Mouse (Mus musculus) forebrain, embryonic 11.5 days (tissue): ENCODE results near the gene Atp1a2. TPM values are rescaled to one million over a fixed set of nuclear protein-coding genes. Genes with fewer than 3 reads are reported as not detected.

ENCODE experiments used
- ATAC-seq: fragments of 200-750 bp; cut with Nextera tagmentation; replicated peaks from 2 replicates; pipeline ENCODE4 v1.8.0; 2017; ENCODE audit warnings: moderate TSS enrichment; ENCODE audit not compliant: low FRiP score
- DNase-seq: peaks from one replicate; pipeline ENCODE4 v3.0.0-alpha.2; 2017; ENCODE audit warnings: low spot score
- H3K27ac ChIP-seq: fragments of 300-500 bp; sonication (generic); 2 replicates; pipeline ENCODE4 v1.5.1; 2014; ENCODE audit warnings: low read depth, low read length
- H3K27me3 ChIP-seq: fragments of 300-500 bp; sonication (generic); 2 replicates; pipeline ENCODE4 v1.6.1; 2014; ENCODE audit warnings: mild to moderate bottlenecking, low read length, mixed read lengths; ENCODE audit not compliant: control insufficient read depth, insufficient read depth
- H3K36me3 ChIP-seq: fragments of 300-500 bp; sonication (generic); 2 replicates; pipeline ENCODE4 v1.6.1; 2014; ENCODE audit warnings: mild to moderate bottlenecking, low read length, moderate library complexity, mixed read lengths; ENCODE audit not compliant: control insufficient read depth, insufficient read depth
- H3K4me1 ChIP-seq: fragments of 300-500 bp; sonication (generic); replicated peaks from 2 replicates; pipeline ENCODE4 v1.6.1; 2014; ENCODE audit warnings: low read length, mixed read lengths; ENCODE audit not compliant: control insufficient read depth, insufficient read depth
- H3K4me2 ChIP-seq: fragments of 300-500 bp; sonication (generic); 2 replicates; pipeline ENCODE4 v1.6.1; 2014; ENCODE audit warnings: low read depth, mild to moderate bottlenecking, low read length, moderate library complexity, mixed read lengths; ENCODE audit not compliant: severe bottlenecking
- H3K4me3 ChIP-seq: fragments of 300-500 bp; sonication (generic); 2 replicates; pipeline ENCODE4 v1.5.1; 2014; ENCODE audit warnings: low read depth, low read length
- H3K9ac ChIP-seq: fragments of 300-500 bp; sonication (generic); 2 replicates; pipeline ENCODE4 v1.6.1; 2014; ENCODE audit warnings: low read length
- H3K9me3 ChIP-seq: fragments of 300-500 bp; sonication (generic); 2 replicates; pipeline ENCODE4 v1.6.1; 2016; ENCODE audit warnings: low read length, mixed read lengths; ENCODE audit not compliant: control insufficient read depth
- WGBS: fragments of 180-500 bp; shearing (Covaris S2); extraction: QIAGEN DNeasy Blood & Tissue Kit; methylation state at CpG from one replicate; pipeline ENCODE4 v1.1.7; 2014; 5-methylcytosine and 5-hydroxymethylcytosine counted together
- polyA plus RNA-seq: library from polyadenylated mRNA; unstranded; fragments of >200 nt; fragmentation: Nextera tagmentation; extraction: Ambion mirVana; gene quantifications from 2 replicates; pipeline ENCODE4 v1.2.1, GENCODE M21; 2014

Gene Atp1a2
- 1.5 and 2.1 TPM in 2 replicates for polyA plus RNA-seq

- DNase-seq (no peak), ATAC-seq (peak; percentile 61)
- H3K36me3 ChIP-seq, result no peaks in the 10 kb centered on the region
- H3K4me1 ChIP-seq, result peaks cover 16% of the 10 kb centered on the region; the same call in 1 of the 2 replicates
- H3K9ac ChIP-seq, result peak within 1 kb of the TSS; percentile 20; the same call in 1 of the 2 replicates
- no peak within 1 kb of the TSS for H3K4me3 ChIP-seq
- 15% methylated on average over 16 of the region's 16 CpGs for WGBS
- H3K9me3 ChIP-seq, result no peaks in the 10 kb centered on the region
- H3K27ac ChIP-seq, result no peak within 1 kb of the TSS
- peak within 1 kb of the TSS; percentile 26; the same call in 1 of the 2 replicates for H3K4me2 ChIP-seq
- H3K27me3 ChIP-seq, result no peaks in the 10 kb centered on the region
These were observed at the start of gene Atp1a2 for GRCm38 (mm10) chr1:172297611-172298537. Gene Atp1a2, minus strand, starts transcription at chr1:172298064.

- no peaks in the 10 kb centered on the region for H3K36me3 ChIP-seq
- H3K4me2 ChIP-seq, result no peak overlapping the region
- H3K27ac ChIP-seq, result no peak overlapping the region
- no peaks in the 10 kb centered on the region for H3K9me3 ChIP-seq
- ATAC-seq (no peak), DNase-seq (no peak)
- 90% methylated on average over 12 of the region's 12 CpGs for WGBS
- H3K4me1 ChIP-seq, result peaks cover 33% of the 10 kb centered on the region
- H3K27me3 ChIP-seq, result no peaks in the 10 kb centered on the region
- H3K9ac ChIP-seq, result no peak overlapping the region
- H3K4me3 ChIP-seq, result no peak overlapping the region
These were observed 49.5 kb upstream of the Atp1a2 start for GRCm38 (mm10) chr1:172347382-172347781.

- Histone ChIP-seq H3K27me3 (no peaks in the 10 kb centered on the region; the same call in 1 of the 2 replicates), H3K4me3 (no peak overlapping the region), H3K4me2 (no peak overlapping the region), H3K9me3 (no peaks in the 10 kb centered on the region), H3K27ac (no peak overlapping the region), H3K4me1 (peaks cover 29% of the 10 kb centered on the region), H3K9ac (no peak overlapping the region), H3K36me3 (no peaks in the 10 kb centered on the region)
- DNase-seq (no peak), ATAC-seq (no peak)
- 90% methylated on average over 10 of the region's 10 CpGs for WGBS
These were observed 48.8 kb upstream of the Atp1a2 start for GRCm38 (mm10) chr1:172346707-172347106.

DNA sequence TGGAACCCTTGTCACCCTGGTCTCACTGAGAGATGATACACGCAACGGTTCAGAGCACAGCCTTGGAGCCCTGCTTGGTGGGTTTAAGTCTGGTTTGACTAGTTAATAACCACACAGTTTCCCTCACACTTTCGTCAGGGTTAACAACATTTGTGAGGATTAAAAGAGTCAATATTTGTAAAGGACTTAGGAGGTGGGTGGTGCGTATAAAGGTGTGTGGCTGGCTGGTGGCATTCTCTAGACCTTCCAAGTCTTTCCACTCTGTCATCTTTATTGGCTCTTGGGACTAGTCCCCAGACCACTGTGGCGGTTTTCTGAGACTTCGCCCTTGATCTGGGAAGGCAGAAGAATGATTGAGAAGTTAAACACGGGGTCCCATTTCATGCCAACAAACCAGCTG lies 47.0 kb upstream of the Atp1a2 start:
- ATAC-seq (no peak), DNase-seq (no peak)
- 92% methylated on average over 7 of the region's 7 CpGs for WGBS
- Histone ChIP-seq H3K4me1 (peaks cover 23% of the 10 kb centered on the region; the same call in 1 of the 2 replicates), H3K27me3 (peaks cover 3% of the 10 kb centered on the region), H3K9me3 (no peaks in the 10 kb centered on the region), H3K36me3 (no peaks in the 10 kb centered on the region), H3K4me2 (no peak overlapping the region), H3K4me3 (no peak overlapping the region), H3K27ac (no peak overlapping the region), H3K9ac (no peak overlapping the region)

DNA sequence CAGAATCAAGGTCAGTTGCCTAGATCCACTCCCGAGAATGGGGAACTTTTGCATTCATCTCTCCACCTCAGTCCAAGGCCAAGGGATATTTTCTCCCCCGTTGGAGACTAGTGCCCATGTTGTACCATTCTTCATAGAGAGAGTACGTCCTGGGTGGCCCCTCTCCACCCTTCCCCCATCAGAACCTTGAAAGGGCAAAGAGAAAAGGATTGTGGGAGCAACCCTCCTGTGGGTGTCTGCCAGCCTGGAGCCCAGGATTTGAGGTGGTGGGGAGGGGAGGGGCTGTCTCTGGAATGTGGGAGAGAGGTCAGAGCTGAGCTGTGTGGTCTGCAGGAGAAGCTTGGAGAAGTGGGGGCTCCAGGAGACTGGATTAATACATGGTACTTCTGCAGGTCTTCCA lies 46.0 kb upstream of the Atp1a2 start:
- DNase-seq (no peak), ATAC-seq (no peak)
- no peak overlapping the region for H3K9ac ChIP-seq
- no peak overlapping the region for H3K4me3 ChIP-seq
- H3K27ac ChIP-seq, result no peak overlapping the region
- no peaks in the 10 kb centered on the region for H3K36me3 ChIP-seq
- no peak overlapping the region for H3K4me2 ChIP-seq
- 45% methylated on average over 3 of the region's 3 CpGs for WGBS
- H3K4me1 ChIP-seq, result peaks cover 15% of the 10 kb centered on the region; the same call in 1 of the 2 replicates
- H3K27me3 ChIP-seq, result peaks cover 3% of the 10 kb centered on the region
- no peaks in the 10 kb centered on the region for H3K9me3 ChIP-seq

DNA sequence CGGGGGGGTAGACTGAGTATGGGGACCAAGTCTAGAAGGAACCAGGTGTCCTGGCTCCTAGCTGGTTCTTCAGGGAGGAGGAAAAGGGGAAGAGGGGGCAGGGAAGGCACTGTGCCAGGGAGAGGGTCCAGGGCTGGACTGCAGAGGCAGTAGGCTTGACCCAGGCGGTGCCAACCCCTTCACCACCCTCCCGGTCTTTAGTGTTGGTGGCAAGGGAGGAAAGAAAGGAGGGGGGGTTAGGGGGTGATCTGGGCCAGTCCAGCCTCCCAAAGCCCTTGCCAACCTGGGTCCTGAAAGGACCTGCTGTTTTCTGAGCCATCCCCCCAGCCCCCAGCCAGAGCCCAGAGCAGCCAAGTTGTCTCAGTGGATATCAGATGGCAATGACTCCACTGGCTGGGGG lies 44.9 kb upstream of the Atp1a2 start:
- WGBS, result 90% methylated on average over 3 of the region's 3 CpGs
- Histone ChIP-seq H3K9ac (no peak overlapping the region), H3K4me2 (no peak overlapping the region), H3K36me3 (no peaks in the 10 kb centered on the region), H3K27me3 (peaks cover 3% of the 10 kb centered on the region), H3K4me1 (peaks cover 12% of the 10 kb centered on the region; the same call in 1 of the 2 replicates), H3K27ac (no peak overlapping the region), H3K9me3 (no peaks in the 10 kb centered on the region), H3K4me3 (no peak overlapping the region)
- DNase-seq (no peak), ATAC-seq (no peak)

GRCm38 (mm10) chr1:172341386-172341785 lies 43.5 kb upstream of the Atp1a2 start:
- DNase-seq (no peak), ATAC-seq (no peak; the same call in 1 of the 2 replicates)
- H3K27ac ChIP-seq, result no peak overlapping the region
- H3K4me1 ChIP-seq, result peaks cover 12% of the 10 kb centered on the region; the same call in 1 of the 2 replicates
- 20% methylated on average over 10 of the region's 10 CpGs for WGBS
- H3K4me3 ChIP-seq, result peak overlapping the region; percentile 49
- H3K9ac ChIP-seq, result peak overlapping the region; percentile 61
- H3K27me3 ChIP-seq, result peaks cover 3% of the 10 kb centered on the region
- no peaks in the 10 kb centered on the region for H3K36me3 ChIP-seq
- peak overlapping the region; percentile 66 for H3K4me2 ChIP-seq
- H3K9me3 ChIP-seq, result no peaks in the 10 kb centered on the region

GRCm38 (mm10) chr1:172340729-172341321 lies 43.0 kb upstream of the Atp1a2 start, which contains the start of gene Kcnj10:
Gene Kcnj10, plus strand, starts transcription at chr1:172341210.
- no peak within 1 kb of the TSS for H3K27ac ChIP-seq
- H3K27me3 ChIP-seq, result peaks cover 3% of the 10 kb centered on the region

More at GRCm38 (mm10) chr1:172340729-172341321, 43.0 kb upstream of the Atp1a2 start, which contains the start of gene Kcnj10:
- H3K9ac ChIP-seq, result peak within 1 kb of the TSS; percentile 61
- H3K4me2 ChIP-seq, result peak within 1 kb of the TSS; percentile 66
- DNase-seq (peak; percentile 91), ATAC-seq (peak; percentile 98)
- peaks cover 12% of the 10 kb centered on the region; the same call in 1 of the 2 replicates for H3K4me1 ChIP-seq
- H3K4me3 ChIP-seq, result peak within 1 kb of the TSS; percentile 49
- 1% methylated on average over 37 of the region's 38 CpGs for WGBS
- no peaks in the 10 kb centered on the region for H3K36me3 ChIP-seq
- H3K9me3 ChIP-seq, result no peaks in the 10 kb centered on the region
